Mouse (Mus musculus) cortical plate, adult 2 months (tissue): ENCODE results near the gene Trip11. TPM values are rescaled to one million over a fixed set of nuclear protein-coding genes. Genes with fewer than 3 reads are reported as not detected.
"Not testable (repeated sequence)": the region's sequence is repeated elsewhere in the genome, so short reads cannot be mapped to it uniquely, and the experiment has no call there.

Experiments
- H3K27ac ChIP-seq: fragments of 200-500 bp; 2 replicates; pipeline ENCODE4 v1.5.1; 2012; ENCODE audit warnings: low read length, control low read depth, inconsistent platforms; ENCODE audit not compliant: insufficient read depth
- H3K4me1 ChIP-seq: fragments of 200-500 bp; 2 replicates; pipeline ENCODE4 v1.6.1; 2011; ENCODE audit warnings: low read length; ENCODE audit not compliant: control insufficient read depth, insufficient read depth
- H3K4me3 ChIP-seq: fragments of 200-500 bp; 2 replicates; pipeline ENCODE4 v1.5.1; 2011; ENCODE audit warnings: mild to moderate bottlenecking, low read length, control low read depth; ENCODE audit not compliant: insufficient read depth
- CTCF ChIP-seq: fragments of 200-500 bp; IDR thresholded peaks from 2 replicates; pipeline ENCODE4 v1.5.1; 2011; ENCODE audit warnings: mild to moderate bottlenecking, control low read depth, low read length; ENCODE audit not compliant: insufficient read depth; ENCODE audit errors: extremely low read depth
- POLR2A ChIP-seq: fragments of 200-500 bp; IDR thresholded peaks from 2 replicates; pipeline ENCODE4 v1.6.1; 2011; ENCODE audit warnings: mild to moderate bottlenecking, low read length, control low read depth; ENCODE audit not compliant: insufficient read depth; ENCODE audit errors: extremely low read depth
- polyA plus RNA-seq: library from polyadenylated mRNA; depleted of rRNA; stranded (reverse); fragments of >200 nt; gene quantifications from 2 replicates; pipeline ENCODE4 v1.2.3, GENCODE M21; 2012; rRNA removed

The Trip11 gene
- polyA plus RNA-seq, result 11.1 and 11.8 TPM in 2 replicates

DNA sequence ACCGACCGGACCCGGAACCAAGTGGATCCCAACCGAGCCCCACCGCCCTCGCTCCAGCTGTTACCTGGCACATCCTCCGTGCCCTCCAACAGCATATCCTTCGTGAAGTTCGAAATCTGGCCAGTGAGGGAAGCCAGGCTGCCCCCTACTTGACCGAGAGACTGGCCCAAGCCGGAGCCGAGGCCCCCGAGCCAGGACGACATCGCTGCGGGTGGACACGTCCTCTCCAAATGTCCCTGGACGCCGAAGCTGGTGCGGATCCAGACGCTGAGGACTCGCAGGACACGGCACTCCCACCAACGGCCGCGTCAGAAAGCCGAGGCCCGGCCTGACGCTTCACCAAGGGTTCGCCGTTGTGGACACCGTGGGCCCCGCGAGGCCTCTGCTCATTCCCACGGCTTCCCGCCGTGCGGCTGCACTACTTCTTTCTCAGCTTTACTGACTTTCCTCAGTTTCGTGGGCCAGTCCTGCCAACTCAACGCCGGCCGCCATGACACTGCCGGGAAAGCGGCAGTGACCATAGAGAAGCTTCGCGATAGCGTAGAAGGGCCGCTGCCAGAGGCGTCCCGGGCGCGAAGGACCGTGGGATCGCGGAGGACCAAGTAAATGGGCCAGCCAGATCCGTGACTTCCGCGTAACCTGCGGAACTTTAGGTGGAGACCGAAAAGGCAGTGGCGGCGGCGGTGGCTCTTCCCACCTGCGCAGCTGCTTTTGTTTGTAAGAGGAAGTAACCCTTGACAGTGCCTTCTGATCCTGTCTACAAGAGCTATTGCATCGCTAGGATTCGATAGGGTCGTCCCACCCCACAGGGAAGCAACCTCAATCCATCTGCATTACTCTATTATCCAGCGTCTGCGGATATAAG, at the start of gene Trip11:
Gene Trip11 (minus strand): TSS at position 642 of the 865 bp plus-strand sequence.
- TF ChIP-seq CTCF (no peak), POLR2A (peak; percentile 85)
- Histone ChIP-seq H3K4me3 (peak within 1 kb of the TSS; percentile 86), H3K27ac (peak within 1 kb of the TSS; percentile 70), H3K4me1 (peaks cover 2% of the 10 kb centered on the region; the same call in 1 of the 2 replicates)

DNA sequence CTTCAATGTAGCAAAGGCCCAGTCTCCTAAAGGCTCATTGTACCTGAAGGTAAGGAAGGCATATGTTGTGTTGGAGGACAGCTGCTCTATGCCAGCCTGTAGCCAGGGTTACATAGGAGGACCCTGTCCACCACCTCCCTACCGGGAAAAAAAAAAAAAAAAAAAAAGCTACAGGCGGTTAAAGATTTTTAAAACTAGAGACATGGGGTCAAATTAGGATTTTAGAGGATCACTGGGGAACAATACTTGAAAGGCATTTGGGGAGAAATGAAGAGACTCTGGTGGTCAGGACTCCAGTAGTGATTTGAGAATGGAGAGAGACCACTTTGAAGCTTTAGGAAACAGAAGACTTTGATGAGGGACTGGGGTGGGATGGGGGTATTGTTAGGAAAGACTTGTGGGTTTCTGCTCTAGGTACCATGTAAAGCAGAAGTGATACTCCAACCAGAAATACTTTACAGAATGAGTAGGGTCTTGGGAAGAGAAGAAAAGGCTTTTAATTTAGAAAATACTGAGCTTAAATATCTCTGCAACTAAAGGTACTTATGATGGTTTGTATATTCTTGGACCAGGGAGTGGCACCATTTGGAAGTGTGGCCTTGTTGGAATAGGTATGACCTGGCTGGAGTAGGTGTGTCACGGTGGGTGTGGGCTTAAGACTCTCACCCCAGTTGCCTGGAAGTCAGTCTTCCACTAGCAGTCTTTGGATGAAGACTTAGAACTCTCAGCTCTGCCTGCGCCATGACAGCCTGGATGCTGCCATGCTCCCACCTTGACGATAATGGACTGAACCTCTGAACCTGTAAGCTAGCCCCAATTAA, 46.1 kb upstream of the Trip11 start:
- H3K4me1 ChIP-seq, H3K4me3 ChIP-seq, H3K27ac ChIP-seq: not testable (repeated sequence)

DNA sequence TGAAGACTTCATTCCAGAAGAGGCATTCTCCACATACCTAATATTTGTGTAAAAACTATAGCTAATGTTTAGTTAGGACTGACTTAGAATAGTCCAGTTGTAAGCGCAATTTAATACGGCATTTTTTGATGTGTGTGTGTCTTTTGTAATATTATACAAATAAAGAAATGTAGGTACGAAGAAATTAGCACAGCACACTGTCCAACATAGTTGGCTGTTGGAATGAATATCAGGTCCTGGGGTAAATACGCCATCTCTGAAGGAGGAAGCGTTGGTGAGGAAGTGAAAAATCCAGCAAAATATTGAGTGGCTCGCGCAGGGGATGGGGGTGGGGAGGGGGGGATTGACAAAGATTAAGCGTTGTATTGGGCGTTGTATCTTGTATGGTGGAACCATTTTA, 45.5 kb upstream of the Trip11 start:
- H3K4me1 ChIP-seq, result peaks cover 2% of the 10 kb centered on the region; the same call in 1 of the 2 replicates
- TF ChIP-seq POLR2A (no peak), CTCF (no peak)
- H3K27ac ChIP-seq, result no peak overlapping the region
- no peak overlapping the region for H3K4me3 ChIP-seq

DNA sequence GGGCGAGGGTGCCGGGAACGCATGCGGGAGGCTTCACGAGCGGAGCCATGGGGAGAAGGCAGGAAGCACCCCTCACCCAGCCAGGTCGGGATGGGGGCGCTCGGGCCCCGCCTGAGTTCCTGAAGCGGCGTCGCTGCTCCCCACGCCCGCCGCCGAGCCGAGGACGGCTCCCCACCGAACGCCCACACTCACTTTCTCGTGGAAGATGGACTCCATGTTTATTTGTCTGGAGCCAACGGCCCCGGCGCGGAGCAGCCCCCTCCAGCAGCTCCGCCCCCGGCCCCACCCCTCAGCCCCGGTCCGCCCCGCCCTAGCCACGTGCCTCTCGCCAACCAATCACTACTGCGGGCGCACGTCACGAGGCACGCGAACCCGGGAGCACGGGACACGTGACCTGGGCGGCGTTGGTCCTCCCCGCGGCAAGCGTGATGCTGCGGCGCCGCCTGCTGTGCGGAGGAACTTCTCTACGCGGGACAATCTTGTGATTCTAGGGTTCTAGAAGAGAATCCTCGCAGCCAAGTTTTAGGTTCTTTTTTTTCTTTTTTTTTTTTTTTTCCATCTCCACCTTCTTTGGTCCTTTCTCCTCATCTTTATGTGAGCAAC, 45.0 kb upstream of the Trip11 start, which contains the start of gene Atxn3:
Gene Atxn3 (minus strand): TSS at position 305 of the 603 bp plus-strand sequence.
- H3K4me3 ChIP-seq, result peak within 1 kb of the TSS; percentile 87
- TF ChIP-seq POLR2A (peak; percentile 47; the same call in 1 of the 2 replicates), CTCF (peak; percentile 52)
- peaks cover 2% of the 10 kb centered on the region; the same call in 1 of the 2 replicates for H3K4me1 ChIP-seq
- peak within 1 kb of the TSS; percentile 51; the same call in 1 of the 2 replicates for H3K27ac ChIP-seq

DNA sequence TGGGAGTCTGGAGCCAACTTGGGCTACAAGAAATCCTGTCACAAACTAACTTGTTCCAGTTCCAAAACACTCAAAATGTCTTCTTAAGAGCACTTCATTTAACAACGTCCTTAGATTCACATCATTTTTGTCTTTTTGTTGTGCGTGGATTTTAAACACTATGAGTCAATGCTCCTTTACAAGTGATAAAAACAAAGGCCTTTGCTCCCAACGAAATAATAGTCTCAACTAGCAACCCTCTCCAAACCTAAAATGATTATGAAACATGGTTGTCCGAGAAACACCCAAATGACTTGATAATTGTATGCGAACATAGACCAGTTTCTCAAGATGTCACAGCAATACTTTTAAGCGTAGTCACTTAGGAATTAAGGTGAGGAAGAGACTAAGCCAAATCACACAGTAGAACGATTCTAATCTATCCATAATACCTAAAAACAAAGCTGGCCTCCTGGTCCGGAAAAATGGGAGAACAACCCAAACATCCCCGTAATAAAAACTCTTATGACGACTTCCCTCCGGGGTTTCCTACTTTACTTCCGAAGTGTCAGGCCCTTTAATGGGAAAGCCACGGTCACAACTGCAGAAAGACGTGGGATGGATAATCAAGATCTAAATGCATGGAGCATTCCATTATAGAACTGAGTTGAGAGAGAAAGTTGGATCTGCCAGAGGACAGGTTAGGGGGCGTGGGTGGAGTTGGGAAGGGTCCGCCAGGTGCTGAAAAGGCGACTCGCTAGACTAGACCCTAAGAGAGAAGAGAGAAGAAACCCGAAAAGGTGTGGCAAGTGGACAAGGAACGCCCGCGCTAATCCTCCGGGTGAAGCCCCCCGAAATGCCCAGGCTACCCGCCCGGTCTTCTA, 44.2 kb upstream of the Trip11 start:
- TF ChIP-seq CTCF (no peak), POLR2A (no peak)

DNA sequence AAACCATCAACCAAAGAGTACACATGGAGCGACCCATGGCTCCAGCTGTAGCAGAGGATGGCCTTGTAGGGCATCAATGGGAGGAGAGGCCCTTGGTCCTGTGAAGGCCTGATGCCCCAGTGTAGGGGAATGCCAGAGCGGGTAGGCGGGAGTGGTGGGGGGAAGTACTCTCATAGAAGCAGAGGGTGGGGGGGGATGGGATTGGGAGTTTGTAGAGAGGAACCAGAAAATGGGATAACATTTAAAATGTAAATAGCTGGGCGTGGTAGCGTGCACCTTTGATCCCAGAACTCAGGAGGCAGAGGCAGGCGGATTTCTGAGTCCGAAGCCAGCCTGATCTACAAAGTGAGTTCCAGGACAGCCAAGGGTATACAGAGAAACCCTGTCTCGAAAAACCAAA, 42.8 kb upstream of the Trip11 start:
- not testable (repeated sequence) for H3K4me3 ChIP-seq, H3K4me1 ChIP-seq, H3K27ac ChIP-seq

More for the DNA sequence above, 44.2 kb upstream of the Trip11 start:
- Histone ChIP-seq H3K27ac (peak overlapping the region; percentile 51; the same call in 1 of the 2 replicates), H3K4me1 (peaks cover 2% of the 10 kb centered on the region; the same call in 1 of the 2 replicates), H3K4me3 (peak overlapping the region; percentile 87)

DNA sequence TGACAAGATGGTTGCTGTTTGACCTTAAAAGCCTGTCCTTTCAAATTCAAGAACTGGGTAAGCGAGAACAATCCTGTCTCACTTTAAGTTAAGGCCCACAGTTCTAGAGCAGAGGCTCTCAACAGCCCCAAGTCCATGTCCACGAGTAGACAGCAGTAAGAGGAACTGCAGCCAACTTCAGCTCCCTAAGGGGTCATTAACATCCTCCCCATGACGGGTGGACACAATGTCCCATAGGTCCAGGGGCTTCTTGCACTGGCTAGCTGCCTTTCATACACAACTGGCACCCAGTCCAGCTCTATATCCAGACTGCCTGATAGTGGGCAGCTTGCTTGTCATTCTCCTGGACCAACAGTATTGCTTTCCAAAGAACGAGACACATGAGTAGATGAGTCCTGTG, 35.7 kb upstream of the Trip11 start:
- Histone ChIP-seq H3K4me1 (no peaks in the 10 kb centered on the region), H3K4me3 (no peak overlapping the region), H3K27ac (no peak overlapping the region)
- TF ChIP-seq POLR2A (no peak), CTCF (no peak)

DNA sequence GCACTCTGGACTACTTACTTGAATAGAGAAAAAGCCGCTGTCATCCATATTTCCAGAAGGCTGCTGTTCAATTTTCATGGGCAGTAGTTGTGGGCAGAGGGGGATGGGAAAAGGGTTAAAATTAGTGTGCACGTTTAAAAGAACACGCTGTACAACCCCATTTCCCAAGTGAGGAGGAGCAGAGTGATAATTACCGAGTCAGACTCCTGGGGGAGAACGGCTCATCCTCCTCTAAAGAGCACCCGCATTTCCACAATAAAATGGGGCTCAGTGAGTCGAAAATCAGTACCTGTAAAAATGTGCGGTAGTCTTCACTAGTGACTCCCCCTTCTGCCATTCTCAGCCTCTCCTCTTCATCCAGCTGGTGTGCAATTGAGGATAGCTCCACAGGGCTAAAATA, 34.9 kb upstream of the Trip11 start:
- TF ChIP-seq CTCF, result no peak
- no peaks in the 10 kb centered on the region for H3K4me1 ChIP-seq
- no peak overlapping the region for H3K4me3 ChIP-seq
- H3K27ac ChIP-seq, result no peak overlapping the region

DNA sequence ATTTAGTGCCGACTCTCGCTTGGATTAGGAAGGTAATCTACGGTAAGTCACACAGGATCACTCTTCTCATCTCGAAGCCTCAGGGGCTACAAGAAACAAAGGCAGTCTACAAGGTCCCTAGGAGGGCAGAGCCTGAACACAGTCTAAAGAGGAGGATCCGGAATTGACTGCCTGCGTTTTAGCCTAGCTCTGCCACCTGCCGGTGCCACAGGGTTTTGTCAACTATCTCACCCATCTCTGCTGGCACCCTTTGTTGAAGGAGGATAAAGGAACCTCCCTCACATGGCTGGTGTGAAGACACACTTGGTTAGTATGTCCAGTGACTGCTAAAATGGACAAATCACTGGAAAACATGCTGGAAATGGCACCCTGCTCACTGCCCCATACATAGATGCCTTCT, 24.5 kb upstream of the Trip11 start:
- Histone ChIP-seq H3K4me3 (no peak overlapping the region), H3K27ac (no peak overlapping the region), H3K4me1 (no peaks in the 10 kb centered on the region; the same call in 1 of the 2 replicates)
- TF ChIP-seq POLR2A, result no peak
- TF ChIP-seq CTCF, result 0 out of 2 replicates have a peak, but pooled peaks have one; percentile 11
